Mouse (Mus musculus): ENCODE measurements around the gene E130116L18Rik. TPM values are rescaled to one million over a fixed set of nuclear protein-coding genes. Genes with fewer than 3 reads are reported as not detected.
"Not testable (repeated sequence)": the region's sequence is repeated elsewhere in the genome, so short reads cannot be mapped to it uniquely, and the experiment has no call there.

The E130116L18Rik gene
- polyA plus RNA-seq, 1 experiment from 2014 or later: not detected

GRCm38 (mm10) chr5:25187727-25188126 lies 35.2 kb downstream of the E130116L18Rik start:
- no peak for ATAC-seq
- Histone ChIP-seq H3K27me3 (replicated peaks; ENCODE audit: control insufficient read depth, insufficient read depth, low read length) (no peaks in the 10 kb centered on the region), H3K4me3 (ENCODE audit: low read length) (no peak overlapping the region), H3K36me3 (ENCODE audit: control insufficient read depth, insufficient read depth, low read length) (no peaks in the 10 kb centered on the region), H3K9me3 (ENCODE audit: control insufficient read depth, low read length) (no peaks in the 10 kb centered on the region), H3K4me2 (ENCODE audit: low read depth, low read length) (no peak overlapping the region), H3K9ac (ENCODE audit: low read depth, low read length) (no peak overlapping the region), H3K4me1 (ENCODE audit: control insufficient read depth, insufficient read depth, low read length) (no peaks in the 10 kb centered on the region), H3K27ac (ENCODE audit: low read length) (no peak overlapping the region)

GRCm38 (mm10) chr5:25184594-25184993 lies 38.4 kb downstream of the E130116L18Rik start:
- Histone ChIP-seq H3K27ac (ENCODE audit: low read length) (no peak overlapping the region), H3K4me2 (ENCODE audit: low read depth, low read length) (no peak overlapping the region), H3K4me1 (ENCODE audit: control insufficient read depth, insufficient read depth, low read length) (no peaks in the 10 kb centered on the region), H3K4me3 (ENCODE audit: low read length) (no peak overlapping the region), H3K27me3 (replicated peaks; ENCODE audit: control insufficient read depth, insufficient read depth, low read length) (no peaks in the 10 kb centered on the region), H3K36me3 (ENCODE audit: control insufficient read depth, insufficient read depth, low read length) (no peaks in the 10 kb centered on the region), H3K9me3 (ENCODE audit: control insufficient read depth, low read length) (no peaks in the 10 kb centered on the region), H3K9ac (ENCODE audit: low read depth, low read length) (no peak overlapping the region)
- no peak for ATAC-seq
- WGBS: 42% methylated on average over 2 of the region's 2 CpGs

GRCm38 (mm10) chr5:25183595-25183994 lies 39.4 kb downstream of the E130116L18Rik start:
- Histone ChIP-seq H3K9me3 (ENCODE audit: control insufficient read depth, low read length) (no peaks in the 10 kb centered on the region), H3K9ac (ENCODE audit: low read depth, low read length) (no peak overlapping the region), H3K27ac (ENCODE audit: low read length) (no peak overlapping the region), H3K27me3 (replicated peaks; ENCODE audit: control insufficient read depth, insufficient read depth, low read length) (no peaks in the 10 kb centered on the region), H3K4me3 (ENCODE audit: low read length) (no peak overlapping the region), H3K4me2 (ENCODE audit: low read depth, low read length) (no peak overlapping the region), H3K4me1 (ENCODE audit: control insufficient read depth, insufficient read depth, low read length) (no peaks in the 10 kb centered on the region), H3K36me3 (ENCODE audit: control insufficient read depth, insufficient read depth, low read length) (no peaks in the 10 kb centered on the region)
- ATAC-seq: no peak
- WGBS: 81% methylated on average over 4 of the region's 4 CpGs

GRCm38 (mm10) chr5:25181004-25181531 lies 41.9 kb downstream of the E130116L18Rik start, which contains the start of gene Galntl5:
Gene Galntl5 (plus strand): TSS chr5:25181460.
- 90% methylated on average over 1 of the region's 1 CpGs for WGBS
- Histone ChIP-seq H3K9ac (ENCODE audit: low read depth, low read length) (no peak within 1 kb of the TSS), H3K4me2 (ENCODE audit: low read depth, low read length) (no peak within 1 kb of the TSS), H3K27ac (ENCODE audit: low read length) (no peak within 1 kb of the TSS), H3K4me1 (ENCODE audit: control insufficient read depth, insufficient read depth, low read length) (no peaks in the 10 kb centered on the region), H3K9me3 (ENCODE audit: control insufficient read depth, low read length) (no peaks in the 10 kb centered on the region), H3K27me3 (replicated peaks; ENCODE audit: control insufficient read depth, insufficient read depth, low read length) (no peaks in the 10 kb centered on the region), H3K36me3 (ENCODE audit: control insufficient read depth, insufficient read depth, low read length) (no peaks in the 10 kb centered on the region), H3K4me3 (ENCODE audit: low read length) (no peak within 1 kb of the TSS)
- no peak for ATAC-seq

- no peaks in the 10 kb centered on the region for H3K9me3 ChIP-seq (ENCODE audit: control insufficient read depth, low read length)
Observed at GRCm38 (mm10) chr5:25179936-25180488, 42.9 kb downstream of the E130116L18Rik start.

GRCm38 (mm10) chr5:25179284-25179683 lies 43.7 kb downstream of the E130116L18Rik start:
- Histone ChIP-seq H3K9ac (ENCODE audit: low read depth, low read length) (no peak overlapping the region), H3K27me3 (replicated peaks; ENCODE audit: control insufficient read depth, insufficient read depth, low read length) (no peaks in the 10 kb centered on the region), H3K27ac (ENCODE audit: low read length) (no peak overlapping the region), H3K9me3 (ENCODE audit: control insufficient read depth, low read length) (no peaks in the 10 kb centered on the region), H3K4me2 (ENCODE audit: low read depth, low read length) (no peak overlapping the region), H3K4me3 (ENCODE audit: low read length) (no peak overlapping the region), H3K36me3 (ENCODE audit: control insufficient read depth, insufficient read depth, low read length) (no peaks in the 10 kb centered on the region), H3K4me1 (ENCODE audit: control insufficient read depth, insufficient read depth, low read length) (no peaks in the 10 kb centered on the region)
- ATAC-seq: no peak
- WGBS: 95% methylated on average over 4 of the region's 4 CpGs

More at GRCm38 (mm10) chr5:25179936-25180488, 42.9 kb downstream of the E130116L18Rik start:
- H3K4me1 ChIP-seq (ENCODE audit: control insufficient read depth, insufficient read depth, low read length): no peaks in the 10 kb centered on the region
- H3K9ac ChIP-seq (ENCODE audit: low read depth, low read length): no peak overlapping the region
- H3K4me2 ChIP-seq (ENCODE audit: low read depth, low read length): no peak overlapping the region
- 84% methylated on average over 3 of the region's 3 CpGs for WGBS
- no peaks in the 10 kb centered on the region for H3K27me3 ChIP-seq (replicated peaks; ENCODE audit: control insufficient read depth, insufficient read depth, low read length)
- no peaks in the 10 kb centered on the region for H3K36me3 ChIP-seq (ENCODE audit: control insufficient read depth, insufficient read depth, low read length)
- H3K27ac ChIP-seq (ENCODE audit: low read length): no peak overlapping the region
- no peak overlapping the region for H3K4me3 ChIP-seq (ENCODE audit: low read length)
- no peak for ATAC-seq

- not testable (repeated sequence) for H3K9me3 ChIP-seq (ENCODE audit: control insufficient read depth, low read length); H3K27ac ChIP-seq (ENCODE audit: low read length); ATAC-seq; H3K27me3 ChIP-seq (replicated peaks; ENCODE audit: control insufficient read depth, insufficient read depth, low read length); H3K9ac ChIP-seq (ENCODE audit: low read depth, low read length); H3K36me3 ChIP-seq (ENCODE audit: control insufficient read depth, insufficient read depth, low read length); H3K4me2 ChIP-seq (ENCODE audit: low read depth, low read length); H3K4me3 ChIP-seq (ENCODE audit: low read length); H3K4me1 ChIP-seq (ENCODE audit: control insufficient read depth, insufficient read depth, low read length)
- 85% methylated on average over 4 of the region's 4 CpGs for WGBS
Observed at GRCm38 (mm10) chr5:25178543-25178942, 44.4 kb downstream of the E130116L18Rik start.

GRCm38 (mm10) chr5:25177937-25178336 lies 45.0 kb downstream of the E130116L18Rik start:
- not testable (repeated sequence) for H3K36me3 ChIP-seq (ENCODE audit: control insufficient read depth, insufficient read depth, low read length); H3K4me1 ChIP-seq (ENCODE audit: control insufficient read depth, insufficient read depth, low read length); H3K27ac ChIP-seq (ENCODE audit: low read length); H3K27me3 ChIP-seq (replicated peaks; ENCODE audit: control insufficient read depth, insufficient read depth, low read length); ATAC-seq; H3K4me3 ChIP-seq (ENCODE audit: low read length); H3K9ac ChIP-seq (ENCODE audit: low read depth, low read length); H3K4me2 ChIP-seq (ENCODE audit: low read depth, low read length); H3K9me3 ChIP-seq (ENCODE audit: control insufficient read depth, low read length)
- WGBS: 89% methylated on average over 5 of the region's 5 CpGs

Data from intestine, embryonic 16.5 days (tissue).